Mouse (Mus musculus): Measurements from ENCODE around the gene Grxcr1. TPM values are rescaled to one million over a fixed set of nuclear protein-coding genes. Genes with fewer than 3 reads are reported as not detected.

Gene Grxcr1
- polyA plus RNA-seq, 1 experiment from 2014 or later: not detected

- WGBS: 56% methylated on average over 7 of the region's 7 CpGs
- no peaks in the 10 kb centered on the region for H3K4me1 ChIP-seq
- ATAC-seq (ENCODE audit: borderline replicate concordance, extremely low read depth, low FRiP score, low TSS enrichment): no peak
- H3K27ac ChIP-seq: no peak overlapping the region
- H3K4me3 ChIP-seq: no peak overlapping the region
- no peak overlapping the region for H3K9ac ChIP-seq
- no peaks in the 10 kb centered on the region for H3K9me3 ChIP-seq
- H3K36me3 ChIP-seq: no peaks in the 10 kb centered on the region
- no peaks in the 10 kb centered on the region for H3K27me3 ChIP-seq
- no peak overlapping the region for H3K4me2 ChIP-seq
Measured at GRCm38 (mm10) chr5:68165954-68166353, 134.3 kb downstream of the Grxcr1 start.

Other genes starting within 250 kb of the Grxcr1 start
- gene Atp8a1, start 184.4 kb upstream of the Grxcr1 start, polyA plus RNA-seq (2015; fragmentation: Nextera tagmentation; extraction: Ambion mirVana): 46.9 and 53.6 TPM in 2 replicates
- not detected in 2 replicates for gene Gm5108, start 90.2 kb upstream of the Grxcr1 start, polyA plus RNA-seq (2015; fragmentation: Nextera tagmentation; extraction: Ambion mirVana)
- gene Gm21905, start 85.4 kb upstream of the Grxcr1 start, polyA plus RNA-seq (2015; fragmentation: Nextera tagmentation; extraction: Ambion mirVana): not detected in 2 replicates